Mouse (Mus musculus) forebrain, embryonic 13.5 days (tissue): ENCODE data around the gene Gmds. TPM values are rescaled to one million over a fixed set of nuclear protein-coding genes. Genes with fewer than 3 reads are reported as not detected.

ENCODE experiments used
- ATAC-seq: fragments of 200-750 bp; cut with Nextera tagmentation; 2 replicates; pipeline ENCODE4 v1.8.0; 2017
- H3K27ac ChIP-seq: fragments of 300-500 bp; sonication (generic); 2 replicates; pipeline ENCODE4 v1.5.1; 2015; ENCODE audit warnings: inconsistent platforms, mild to moderate bottlenecking, moderate library complexity
- H3K27me3 ChIP-seq: fragments of 300-500 bp; sonication (generic); 2 replicates; pipeline ENCODE4 v1.6.1; 2015; ENCODE audit warnings: mild to moderate bottlenecking, inconsistent platforms
- H3K36me3 ChIP-seq: fragments of 300-500 bp; sonication (generic); 2 replicates; pipeline ENCODE4 v1.6.1; 2015; ENCODE audit warnings: mild to moderate bottlenecking, inconsistent platforms; ENCODE audit not compliant: poor library complexity, severe bottlenecking
- H3K4me1 ChIP-seq: fragments of 300-500 bp; sonication (generic); 2 replicates; pipeline ENCODE4 v1.6.1; 2015; ENCODE audit warnings: inconsistent platforms
- H3K4me2 ChIP-seq: fragments of 300-500 bp; sonication (generic); 2 replicates; pipeline ENCODE4 v1.6.1; 2015; ENCODE audit warnings: inconsistent platforms, mild to moderate bottlenecking, moderate library complexity
- H3K4me3 ChIP-seq: fragments of 300-500 bp; sonication (generic); 2 replicates; pipeline ENCODE4 v1.5.1; 2015; ENCODE audit warnings: mild to moderate bottlenecking, inconsistent platforms
- H3K9ac ChIP-seq: fragments of 300-500 bp; sonication (generic); 2 replicates; pipeline ENCODE4 v1.6.1; 2015; ENCODE audit warnings: mild to moderate bottlenecking, inconsistent platforms
- H3K9me3 ChIP-seq: fragments of 300-500 bp; sonication (generic); replicated peaks from 2 replicates; pipeline ENCODE4 v1.6.1; 2016; ENCODE audit warnings: inconsistent platforms
- WGBS: fragments of 180-500 bp; shearing (Covaris S2); methylation state at CpG from one replicate; pipeline ENCODE4 v1.1.7; 2015; 5-methylcytosine and 5-hydroxymethylcytosine counted together
- polyA plus RNA-seq: library from polyadenylated mRNA; unstranded; fragments of >200 nt; fragmentation: Nextera tagmentation; extraction: Ambion mirVana; gene quantifications from 2 replicates; pipeline ENCODE4 v1.2.1, GENCODE M21; 2015

Gmds gene
- polyA plus RNA-seq, 1 experiment from 2014 or later: 28.5 TPM

GRCm38 (mm10) chr13:31956584-31956983 is 382.0 kb downstream of the Gmds start:
- no peaks in the 10 kb centered on the region for H3K36me3 ChIP-seq
- no peaks in the 10 kb centered on the region for H3K9me3 ChIP-seq
- no peaks in the 10 kb centered on the region for H3K27me3 ChIP-seq
- H3K27ac ChIP-seq: no peak overlapping the region
- no peak overlapping the region for H3K9ac ChIP-seq
- no peak for ATAC-seq
- no peak overlapping the region for H3K4me3 ChIP-seq
- 90% methylated on average over 6 of the region's 6 CpGs for WGBS
- no peaks in the 10 kb centered on the region for H3K4me1 ChIP-seq
- no peak overlapping the region for H3K4me2 ChIP-seq

- H3K9me3 ChIP-seq: no peaks in the 10 kb centered on the region
- ATAC-seq: no peak
- no peak overlapping the region for H3K4me2 ChIP-seq
- H3K36me3 ChIP-seq: no peaks in the 10 kb centered on the region
- no peaks in the 10 kb centered on the region for H3K4me1 ChIP-seq
- no peaks in the 10 kb centered on the region for H3K27me3 ChIP-seq
- no peak overlapping the region for H3K9ac ChIP-seq
- no peak overlapping the region for H3K27ac ChIP-seq
- WGBS: 89% methylated on average over 4 of the region's 4 CpGs
- H3K4me3 ChIP-seq: no peak overlapping the region
These were observed 382.4 kb downstream of the Gmds start for GRCm38 (mm10) chr13:31956112-31956511.

GRCm38 (mm10) chr13:31955171-31955570 is 383.4 kb downstream of the Gmds start:
- Histone ChIP-seq H3K9ac (no peak overlapping the region), H3K9me3 (no peaks in the 10 kb centered on the region), H3K4me3 (no peak overlapping the region), H3K27me3 (no peaks in the 10 kb centered on the region), H3K36me3 (no peaks in the 10 kb centered on the region), H3K4me2 (no peak overlapping the region), H3K27ac (no peak overlapping the region), H3K4me1 (no peaks in the 10 kb centered on the region)
- no peak for ATAC-seq
- WGBS: 59% methylated on average over 7 of the region's 7 CpGs

- 92% methylated on average over 3 of the region's 3 CpGs for WGBS
- Histone ChIP-seq H3K27ac (no peak overlapping the region), H3K27me3 (no peaks in the 10 kb centered on the region), H3K9me3 (no peaks in the 10 kb centered on the region), H3K36me3 (no peaks in the 10 kb centered on the region), H3K4me2 (no peak overlapping the region), H3K4me3 (no peak overlapping the region), H3K9ac (no peak overlapping the region), H3K4me1 (no peaks in the 10 kb centered on the region)
- no peak for ATAC-seq
These were observed 393.8 kb downstream of the Gmds start for GRCm38 (mm10) chr13:31944676-31945210.

- Histone ChIP-seq H3K4me3 (no peak overlapping the region), H3K9ac (no peak overlapping the region), H3K27ac (no peak overlapping the region), H3K9me3 (no peaks in the 10 kb centered on the region), H3K27me3 (no peaks in the 10 kb centered on the region), H3K36me3 (no peaks in the 10 kb centered on the region), H3K4me2 (no peak overlapping the region), H3K4me1 (no peaks in the 10 kb centered on the region)
- ATAC-seq: no peak
- WGBS: 52% methylated on average over 7 of the region's 7 CpGs
These were observed 394.9 kb downstream of the Gmds start for GRCm38 (mm10) chr13:31943482-31944275.

- H3K9ac ChIP-seq: no peak overlapping the region
- WGBS: 78% methylated on average over 1 of the region's 1 CpGs
- H3K4me1 ChIP-seq: no peaks in the 10 kb centered on the region
- no peak for ATAC-seq
- H3K9me3 ChIP-seq: no peaks in the 10 kb centered on the region
- no peaks in the 10 kb centered on the region for H3K36me3 ChIP-seq
- H3K4me2 ChIP-seq: no peak overlapping the region
- no peaks in the 10 kb centered on the region for H3K27me3 ChIP-seq
- H3K4me3 ChIP-seq: no peak overlapping the region
- no peak overlapping the region for H3K27ac ChIP-seq
These were observed 409.2 kb downstream of the Gmds start for GRCm38 (mm10) chr13:31929299-31929698.

- Histone ChIP-seq H3K4me3 (no peak overlapping the region), H3K4me1 (no peaks in the 10 kb centered on the region), H3K36me3 (no peaks in the 10 kb centered on the region), H3K27ac (no peak overlapping the region), H3K9ac (no peak overlapping the region), H3K9me3 (no peaks in the 10 kb centered on the region), H3K4me2 (no peak overlapping the region), H3K27me3 (no peaks in the 10 kb centered on the region)
- WGBS: 72% methylated on average over 5 of the region's 5 CpGs
- no peak for ATAC-seq
These were observed 411.9 kb downstream of the Gmds start for GRCm38 (mm10) chr13:31926599-31926998.

GRCm38 (mm10) chr13:31924506-31924905 is 414.0 kb downstream of the Gmds start:
- no peak for ATAC-seq
- Histone ChIP-seq H3K27ac (no peak overlapping the region), H3K27me3 (no peaks in the 10 kb centered on the region), H3K4me1 (no peaks in the 10 kb centered on the region), H3K4me3 (no peak overlapping the region), H3K4me2 (no peak overlapping the region), H3K9ac (no peak overlapping the region), H3K36me3 (no peaks in the 10 kb centered on the region), H3K9me3 (no peaks in the 10 kb centered on the region)
- 78% methylated on average over 4 of the region's 4 CpGs for WGBS

- Histone ChIP-seq H3K4me2 (no peak overlapping the region), H3K4me1 (no peaks in the 10 kb centered on the region), H3K9me3 (0 out of 2 replicates have a peak, but pooled peaks cover 3% of the 10 kb centered on the region), H3K27me3 (no peaks in the 10 kb centered on the region), H3K4me3 (no peak overlapping the region), H3K9ac (no peak overlapping the region), H3K36me3 (no peaks in the 10 kb centered on the region), H3K27ac (no peak overlapping the region)
- ATAC-seq: no peak
- 85% methylated on average over 2 of the region's 2 CpGs for WGBS
These were observed 418.8 kb downstream of the Gmds start for GRCm38 (mm10) chr13:31919716-31920115.

- ATAC-seq: no peak
- no peak overlapping the region for H3K9ac ChIP-seq
- no peak overlapping the region for H3K4me3 ChIP-seq
- no peak overlapping the region for H3K27ac ChIP-seq
- no peaks in the 10 kb centered on the region for H3K36me3 ChIP-seq
- 0 out of 2 replicates have a peak, but pooled peaks cover 3% of the 10 kb centered on the region for H3K9me3 ChIP-seq
- no peaks in the 10 kb centered on the region for H3K4me1 ChIP-seq
- 16% methylated on average over 5 of the region's 5 CpGs for WGBS
- H3K4me2 ChIP-seq: no peak overlapping the region
- no peaks in the 10 kb centered on the region for H3K27me3 ChIP-seq
These were observed 421.2 kb downstream of the Gmds start for GRCm38 (mm10) chr13:31917387-31917786.

- H3K27me3 ChIP-seq: no peaks in the 10 kb centered on the region
- no peaks in the 10 kb centered on the region for H3K4me1 ChIP-seq
- H3K9ac ChIP-seq: no peak overlapping the region
- H3K27ac ChIP-seq: no peak overlapping the region
- no peak overlapping the region for H3K4me2 ChIP-seq
- H3K9me3 ChIP-seq: 0 out of 2 replicates have a peak, but pooled peaks cover 3% of the 10 kb centered on the region
- ATAC-seq: no peak
- WGBS: 84% methylated on average over 6 of the region's 6 CpGs
- no peaks in the 10 kb centered on the region for H3K36me3 ChIP-seq
- H3K4me3 ChIP-seq: no peak overlapping the region
These were observed 422.8 kb downstream of the Gmds start for GRCm38 (mm10) chr13:31915748-31916147.

GRCm38 (mm10) chr13:31914901-31915587 is 423.5 kb downstream of the Gmds start:
- Histone ChIP-seq H3K4me3 (no peak overlapping the region), H3K27ac (no peak overlapping the region), H3K9ac (no peak overlapping the region), H3K4me1 (no peaks in the 10 kb centered on the region), H3K9me3 (0 out of 2 replicates have a peak, but pooled peaks cover 3% of the 10 kb centered on the region), H3K4me2 (no peak overlapping the region), H3K27me3 (no peaks in the 10 kb centered on the region), H3K36me3 (no peaks in the 10 kb centered on the region)
- WGBS: 79% methylated on average over 4 of the region's 4 CpGs
- no peak for ATAC-seq
